Mouse (Mus musculus): ENCODE measurements around the gene Gm4787.
"Not testable (repeated sequence)": the region's sequence is repeated elsewhere in the genome, so short reads cannot be mapped to it uniquely, and the experiment has no call there.

Gm4787 gene

DNA sequence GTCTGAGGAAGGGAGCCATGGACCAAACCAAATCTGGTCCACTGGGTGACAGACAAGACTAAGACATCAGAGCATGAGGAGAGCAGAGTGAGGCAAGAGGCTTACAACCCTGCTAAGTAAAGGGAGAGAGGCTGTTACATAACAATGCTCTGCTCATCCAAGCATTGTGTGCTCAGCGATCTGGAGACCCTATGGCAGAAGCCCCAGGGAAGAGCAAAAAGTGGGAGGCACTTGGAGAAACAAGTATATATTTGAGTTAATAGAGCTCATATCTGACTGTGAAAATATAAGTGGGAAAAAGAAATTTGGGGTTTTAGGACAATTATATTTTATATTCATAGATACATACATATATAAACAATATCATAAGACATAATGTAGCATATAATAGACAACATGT, at the start of gene Gm4787:
Gm4787 (minus strand) TSS at position 101 of the 400 bp plus-strand sequence.
- not testable (repeated sequence) for DNase-seq (ENCODE audit: low spot score)

- DNase-seq (ENCODE audit: low spot score), result no peak
Measured at GRCm38 (mm10) chr12:81421846-81422245, 42.6 kb upstream of the Gm4787 start, which contains the start of gene Adam4. TSS of gene Adam4 (minus strand) at chr12:81421946.

GRCm38 (mm10) chr12:81413211-81413610, 33.9 kb upstream of the Gm4787 start:
- DNase-seq (ENCODE audit: low spot score), result no peak

- DNase-seq (ENCODE audit: low spot score), result no peak
Measured at GRCm38 (mm10) chr12:81408966-81409365, 29.7 kb upstream of the Gm4787 start.

DNA sequence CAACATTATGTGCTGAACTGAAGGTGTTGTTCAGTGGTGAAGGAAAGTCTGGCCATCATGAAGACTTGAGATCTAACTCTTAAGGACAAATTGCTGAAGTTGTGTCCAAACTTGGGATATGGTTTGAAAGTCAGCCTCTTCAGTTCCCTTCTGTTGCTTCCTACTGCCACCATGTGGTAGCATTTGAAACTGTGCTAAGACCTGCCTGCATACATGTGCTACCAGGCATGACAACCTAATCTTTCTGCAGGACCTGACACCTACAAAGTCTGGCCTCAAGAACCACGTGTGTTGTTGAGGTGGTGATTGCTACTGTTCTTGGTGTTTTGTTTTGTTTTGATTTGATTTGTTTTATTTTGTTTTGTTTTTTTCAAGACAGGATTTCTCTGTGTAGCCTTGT, 22.9 kb upstream of the Gm4787 start:
- DNase-seq (ENCODE audit: low spot score), result peak; percentile 12

DNA sequence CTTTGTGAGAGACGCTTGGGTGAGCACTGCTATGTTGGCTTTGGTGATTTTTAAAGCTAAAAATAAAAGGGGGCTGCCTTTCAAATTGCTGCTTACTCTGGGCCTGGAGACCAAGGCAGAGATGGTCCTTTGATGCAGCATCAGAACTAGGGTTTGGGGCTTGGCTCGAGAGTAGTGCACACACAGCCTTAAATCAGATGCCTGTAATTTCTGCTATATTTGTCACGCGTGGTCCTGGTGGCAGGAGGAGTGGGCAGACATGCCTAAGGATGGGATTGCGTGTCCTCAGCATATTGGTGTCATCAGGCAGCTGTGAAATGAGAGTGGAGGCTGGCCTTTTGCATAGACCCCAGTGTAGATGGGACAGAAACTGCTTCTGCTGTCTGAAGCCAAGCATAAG, 45.4 kb downstream of the Gm4787 start:
- DNase-seq (ENCODE audit: low spot score), result no peak

DNA sequence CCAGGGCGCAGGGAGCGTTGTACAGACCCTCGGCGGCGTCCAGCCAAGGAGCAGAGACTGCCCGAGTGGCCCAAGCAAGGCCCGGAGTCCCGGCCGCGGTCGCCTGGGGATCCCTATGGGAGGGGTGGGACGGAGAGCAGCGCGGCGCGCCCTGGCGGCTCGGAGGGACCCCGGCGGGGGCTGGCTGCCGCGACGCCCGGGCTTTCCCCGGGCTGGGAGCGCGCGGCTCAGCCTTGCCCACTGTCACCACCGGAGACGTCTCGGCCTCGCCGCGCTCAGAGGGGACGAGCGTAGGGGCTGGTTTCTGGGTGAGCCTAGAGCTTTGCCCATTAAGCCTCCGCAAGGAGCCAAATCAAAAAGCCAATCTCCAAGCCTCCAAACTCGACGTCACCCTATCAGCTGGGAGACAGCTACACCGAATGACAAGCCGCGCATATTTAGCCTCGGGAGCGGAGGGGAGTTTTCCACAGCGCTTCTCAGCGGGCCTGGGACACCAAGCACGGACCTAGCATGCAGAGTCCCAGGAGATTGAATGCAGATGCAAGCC, 46.3 kb downstream of the Gm4787 start, which contains the start of gene Slc8a3:
Slc8a3 (minus strand) TSS at position 306 of the 547 bp plus-strand sequence.
- DNase-seq (ENCODE audit: low spot score), result no peak

DNA sequence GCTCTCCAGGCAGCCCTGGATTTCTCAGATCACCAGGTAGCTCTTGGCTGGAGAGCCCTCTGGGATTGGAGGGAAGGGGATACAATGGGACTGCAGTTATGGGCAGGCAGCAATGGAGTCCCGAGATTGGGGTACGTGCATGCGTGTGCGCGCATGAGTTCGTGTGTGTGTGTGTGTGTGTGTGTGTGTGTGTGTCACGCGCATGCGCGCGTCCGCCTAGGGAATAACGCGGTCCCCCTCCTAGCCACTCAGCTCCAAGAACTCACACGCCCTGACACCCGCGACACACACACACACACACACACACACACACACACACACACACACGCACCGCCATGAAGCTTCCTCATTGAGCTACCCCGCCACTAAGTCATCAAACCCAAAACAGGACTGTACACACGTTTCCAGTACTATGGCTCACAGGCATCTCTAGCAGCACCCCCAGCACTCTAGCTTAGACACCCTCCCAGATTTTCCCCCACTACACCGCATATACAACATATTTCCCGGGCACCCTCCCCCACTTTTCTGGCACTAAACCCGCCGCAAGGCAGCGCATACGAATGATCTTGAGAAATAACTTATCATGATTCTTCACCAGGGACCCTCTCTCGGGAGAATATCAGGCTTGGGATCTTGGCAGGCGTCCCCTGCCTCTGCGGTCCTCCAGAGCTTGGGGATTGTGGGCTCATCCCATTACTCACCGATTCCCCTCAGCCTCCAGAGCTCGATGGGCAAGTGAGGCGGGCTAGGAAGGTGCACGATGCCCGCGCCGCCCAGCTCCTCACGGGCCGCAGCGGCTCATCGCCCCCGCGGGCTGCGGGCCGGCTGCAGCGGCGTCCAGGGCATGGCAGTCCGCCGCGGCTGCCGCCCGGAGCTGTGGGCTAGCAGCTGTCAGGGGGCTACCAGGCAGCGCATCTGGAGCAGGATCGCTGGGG, 47.1 kb downstream of the Gm4787 start:
- DNase-seq (ENCODE audit: low spot score), result peak; percentile 32

- no peak for DNase-seq (ENCODE audit: low spot score)
Measured at GRCm38 (mm10) chr12:81331046-81331638, 48.1 kb downstream of the Gm4787 start.

All from yolk sac, embryonic 10.5 days (tissue).